In the genomic region with DNA sequence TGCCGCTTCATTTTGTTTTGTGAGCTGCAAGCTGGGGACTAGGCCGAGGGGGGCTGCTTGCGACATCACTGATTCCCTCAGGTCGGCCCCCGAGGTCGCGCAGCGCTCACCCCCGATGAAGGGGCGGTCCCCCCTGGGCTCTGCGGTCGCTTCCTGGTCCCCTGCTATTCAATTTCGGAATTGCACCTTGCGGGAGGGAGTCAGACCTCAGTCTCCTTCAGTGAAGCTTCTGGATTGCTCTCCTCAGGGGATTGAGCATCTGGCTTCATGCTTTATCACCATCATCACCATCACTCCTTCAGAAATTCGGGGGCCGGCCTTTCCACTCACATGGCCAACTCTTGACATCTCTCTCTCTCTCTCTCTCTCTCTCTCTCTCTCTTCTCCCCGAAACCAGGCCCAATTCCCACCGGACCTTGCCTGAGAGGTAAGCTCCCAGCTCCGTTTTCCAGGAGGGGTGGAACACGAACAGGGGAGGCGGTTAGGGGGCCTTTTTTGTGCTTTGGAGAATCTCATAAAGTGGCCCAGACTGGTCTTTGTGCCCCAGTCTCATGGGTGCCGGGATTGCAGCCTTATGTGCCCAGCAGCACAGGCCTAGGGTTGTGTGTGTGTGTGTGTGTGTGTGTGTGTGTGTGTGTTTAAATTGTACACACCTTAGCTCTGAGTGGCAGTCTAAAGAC, we compare ENCODE assay signal across 8 mouse cellular contexts. TPM values are rescaled to one million over a fixed set of nuclear protein-coding genes. Genes with fewer than 3 reads are reported as not detected.
A peak's percentile ranks its signal among the peaks of the same experiment; 100 is the strongest.
DNase-seq lines count a peak whose midpoint lies in the region; ATAC-seq and TF ChIP-seq lines count a peak whose summit lies in the region.

No protein-coding gene starts in this region.

- no peaks in the 10 kb centered on the region for H3K9me3 ChIP-seq in limb, embryonic 11.5 days (ENCODE audit: control insufficient read depth, low read length)
- no peaks in the 10 kb centered on the region for H3K9me3 ChIP-seq in stomach, embryonic 14.5 days (ENCODE audit: control insufficient read depth, low read depth, low read length)

- no peaks in the 10 kb centered on the region for H3K4me1 ChIP-seq in cerebellum, adult 2 months (ENCODE audit: control insufficient read depth, insufficient read depth, low read length)
- peaks cover 12% of the 10 kb centered on the region for H3K4me1 ChIP-seq in thymus, adult 2 months (replicated peaks; ENCODE audit: control insufficient read depth, insufficient read depth, low read length)
- H3K4me1 ChIP-seq in limb, embryonic 11.5 days (ENCODE audit: control insufficient read depth, insufficient read depth, low read length): peaks cover 6% of the 10 kb centered on the region; the same call in 1 of the 2 replicates
- peaks cover 12% of the 10 kb centered on the region for H3K4me1 ChIP-seq in stomach, embryonic 14.5 days (ENCODE audit: control insufficient read depth, insufficient read depth, low read length)

- peak overlapping the region; percentile 24 for H3K27ac ChIP-seq in cerebellum, adult 2 months (ENCODE audit: insufficient read depth, low read length)
- H3K27ac ChIP-seq in thymus, adult 2 months (ENCODE audit: control insufficient read depth, insufficient read depth, low read length): no peak overlapping the region
- H3K27ac ChIP-seq in limb, embryonic 11.5 days (replicated peaks; ENCODE audit: low read depth, low read length): peak overlapping the region; percentile 39; the same call in 1 of the 2 replicates
- H3K27ac ChIP-seq in stomach, embryonic 14.5 days (ENCODE audit: low read length): peak overlapping the region; percentile 76; the same call in 1 of the 2 replicates

- no peak for TF ChIP-seq CTCF in cerebellum, adult 2 months (IDR thresholded peaks at IDR 0.05; ENCODE audit: borderline replicate concordance, insufficient read depth, low read depth, low read length)
- no peak for TF ChIP-seq CTCF in thymus, adult 2 months (IDR thresholded peaks at IDR 0.05; ENCODE audit: borderline replicate concordance, control insufficient read depth, extremely low read depth, insufficient read depth, low read length, poor library complexity)

- H3K36me3 ChIP-seq in thymus, adult 2 months (ENCODE audit: control insufficient read depth, insufficient read depth, low read length): peaks cover 29% of the 10 kb centered on the region; the same call in 1 of the 2 replicates
- peaks cover 15% of the 10 kb centered on the region for H3K36me3 ChIP-seq in limb, embryonic 11.5 days (ENCODE audit: control insufficient read depth, insufficient read depth, low read length)
- H3K36me3 ChIP-seq in stomach, embryonic 14.5 days (ENCODE audit: control insufficient read depth, insufficient read depth, low read length): peaks cover 45% of the 10 kb centered on the region

- WGBS in cerebellum, adult 2 months: 4% methylated on average over 22 of the region's 22 CpGs
- WGBS in thymus, adult 2 months: 8% methylated on average over 22 of the region's 22 CpGs
- WGBS in limb, embryonic 11.5 days: 5% methylated on average over 22 of the region's 22 CpGs
- WGBS in stomach, embryonic 14.5 days: 5% methylated on average over 22 of the region's 22 CpGs

- peak overlapping the region; percentile 76 for H3K4me3 ChIP-seq in cerebellum, adult 2 months (replicated peaks; ENCODE audit: insufficient read depth, low read depth, low read length)
- H3K4me3 ChIP-seq in thymus, adult 2 months (ENCODE audit: control insufficient read depth, insufficient read depth, low read length): peak overlapping the region; percentile 70
- H3K4me3 ChIP-seq in limb, embryonic 11.5 days (ENCODE audit: low read depth, low read length): peak overlapping the region; percentile 90
- H3K4me3 ChIP-seq in stomach, embryonic 14.5 days (ENCODE audit: low read depth, low read length): peak overlapping the region; percentile 92

- ATAC-seq in cerebellum, adult (ENCODE audit: insufficient number of reproducible peaks, low FRiP score, low TSS enrichment): no peak
- ATAC-seq in limb, embryonic 11.5 days (ENCODE audit: insufficient number of reproducible peaks, low FRiP score, low TSS enrichment, low read depth): no peak; the same call in 1 of the 2 replicates
- ATAC-seq in stomach, embryonic 14.5 days (ENCODE audit: insufficient number of reproducible peaks, insufficient read depth, low FRiP score, low read depth): no peak

- H3K9ac ChIP-seq in limb, embryonic 11.5 days (ENCODE audit: low read length): peak overlapping the region; percentile 74
- peak overlapping the region; percentile 85 for H3K9ac ChIP-seq in stomach, embryonic 14.5 days (replicated peaks; ENCODE audit: low read depth, low read length)

- H3K27me3 ChIP-seq in cerebellum, adult 2 months (ENCODE audit: control insufficient read depth, insufficient read depth, low read length): no peaks in the 10 kb centered on the region
- H3K27me3 ChIP-seq in thymus, adult 2 months (ENCODE audit: control insufficient read depth, insufficient read depth, low read length): no peaks in the 10 kb centered on the region
- H3K27me3 ChIP-seq in limb, embryonic 11.5 days (ENCODE audit: control insufficient read depth, insufficient read depth, low read length): no peaks in the 10 kb centered on the region
- no peaks in the 10 kb centered on the region for H3K27me3 ChIP-seq in stomach, embryonic 14.5 days (ENCODE audit: control insufficient read depth, insufficient read depth, low read length)

- peak overlapping the region; percentile 88 for H3K4me2 ChIP-seq in limb, embryonic 11.5 days (ENCODE audit: low read depth, severe bottlenecking)
- peak overlapping the region; percentile 92 for H3K4me2 ChIP-seq in stomach, embryonic 14.5 days (replicated peaks; ENCODE audit: low read depth, low read length)

- no peak for TF ChIP-seq POLR2A in cerebellum, adult 2 months (IDR thresholded peaks at IDR 0.05; ENCODE audit: borderline replicate concordance, insufficient read depth, low read length)
- no peak for TF ChIP-seq POLR2A in thymus, adult 2 months (IDR thresholded peaks at IDR 0.05; ENCODE audit: control insufficient read depth, extremely low read depth, insufficient read depth, low read length, poor library complexity)

- no peak for DNase-seq in cerebellum, adult 2 months
- DNase-seq in thymus, adult 2 months: no peak
- no peak for DNase-seq in thymus, postnatal 25 days
- no peak for DNase-seq in limb, embryonic 11.5 days (ENCODE audit: low spot score)
- DNase-seq in gastrocnemius, postnatal 4 days (ENCODE audit: low spot score in 2 of 2): no peak
- DNase-seq in urinary bladder, postnatal 36 days (ENCODE audit: low spot score in 2 of 2): no peak

RNA-seq across cellular contexts. Expression of a gene that starts 0.7 kb away (rescaled TPM):
- polyA plus RNA-seq in cerebellum, adult 2 months (2012; rRNA removed): 104 and 124 TPM in 2 replicates
- 146 and 182 TPM in 2 replicates for polyA plus RNA-seq in thymus, adult 2 months (2012; rRNA removed)
- polyA plus RNA-seq in limb, embryonic 11.5 days (2014; fragmentation: Nextera tagmentation; extraction: Ambion mirVana): 83.5 and 94.9 TPM in 2 replicates
- 67.3 and 73.2 TPM in 2 replicates for polyA plus RNA-seq in stomach, embryonic 14.5 days (2014; fragmentation: Nextera tagmentation; extraction: Ambion mirVana)
- total RNA-seq in gastrocnemius, postnatal 4 days (2021): 10 to 100 TPM; 41.2 to 55.6 TPM

RNA-seq across cellular contexts. Expression of a gene that starts 0.9 kb away (rescaled TPM):
- polyA plus RNA-seq in cerebellum, adult 2 months (2012; rRNA removed): 47.9 and 49.5 TPM in 2 replicates
- polyA plus RNA-seq in thymus, adult 2 months (2012; rRNA removed): 56.0 and 65.3 TPM in 2 replicates
- polyA plus RNA-seq in limb, embryonic 11.5 days (2014; fragmentation: Nextera tagmentation; extraction: Ambion mirVana): 51.5 and 53.5 TPM in 2 replicates
- 47.1 and 51.1 TPM in 2 replicates for polyA plus RNA-seq in stomach, embryonic 14.5 days (2014; fragmentation: Nextera tagmentation; extraction: Ambion mirVana)
- total RNA-seq in gastrocnemius, postnatal 4 days (2021): 10 to 100 TPM; 23.7 to 25.1 TPM

RNA-seq across cellular contexts. Expression of a gene that starts 13.4 kb away (rescaled TPM):
- 3.7 and 3.9 TPM in 2 replicates for polyA plus RNA-seq in cerebellum, adult 2 months (2012; rRNA removed)
- 152 and 159 TPM in 2 replicates for polyA plus RNA-seq in thymus, adult 2 months (2012; rRNA removed)
- 5.6 and 6.1 TPM in 2 replicates for polyA plus RNA-seq in limb, embryonic 11.5 days (2014; fragmentation: Nextera tagmentation; extraction: Ambion mirVana)
- polyA plus RNA-seq in stomach, embryonic 14.5 days (2014; fragmentation: Nextera tagmentation; extraction: Ambion mirVana): 15.5 and 17.6 TPM in 2 replicates
- 1 to 10 TPM; 8.5 to 9.9 TPM for total RNA-seq in gastrocnemius, postnatal 4 days (2021)

RNA-seq across cellular contexts. Expression of a gene that starts 21.0 kb away (rescaled TPM):
- 4.2 and 4.3 TPM in 2 replicates for polyA plus RNA-seq in cerebellum, adult 2 months (2012; rRNA removed)
- 187 and 211 TPM in 2 replicates for polyA plus RNA-seq in thymus, adult 2 months (2012; rRNA removed)
- polyA plus RNA-seq in limb, embryonic 11.5 days (2014; fragmentation: Nextera tagmentation; extraction: Ambion mirVana): 73.2 and 79.6 TPM in 2 replicates
- 63.4 and 70.7 TPM in 2 replicates for polyA plus RNA-seq in stomach, embryonic 14.5 days (2014; fragmentation: Nextera tagmentation; extraction: Ambion mirVana)
- 10 to 100 TPM; 41.9 to 42.8 TPM for total RNA-seq in gastrocnemius, postnatal 4 days (2021)

RNA-seq across cellular contexts. Expression of a gene that starts 43.0 kb away (rescaled TPM):
- polyA plus RNA-seq in cerebellum, adult 2 months (2012; rRNA removed): 510 and 514 TPM in 2 replicates
- 1,733 and 1,891 TPM in 2 replicates for polyA plus RNA-seq in thymus, adult 2 months (2012; rRNA removed)
- polyA plus RNA-seq in limb, embryonic 11.5 days (2014; fragmentation: Nextera tagmentation; extraction: Ambion mirVana): 1,100 and 1,120 TPM in 2 replicates
- polyA plus RNA-seq in stomach, embryonic 14.5 days (2014; fragmentation: Nextera tagmentation; extraction: Ambion mirVana): 1,258 and 1,269 TPM in 2 replicates
- 1,000 to 10,000 TPM; 1,034 to 1,195 TPM for total RNA-seq in gastrocnemius, postnatal 4 days (2021)
